In genomic region chr2:61967724-61968123, GRCm38 (mm10) we compare ENCODE assay signal across 9 mouse cellular contexts.
A peak's percentile ranks its signal among the peaks of the same experiment; 100 is the strongest.
DNase-seq lines count a peak whose midpoint lies in the region; ATAC-seq lines count a peak whose summit lies in the region.
"Had no signal": no experiment of that assay in that cellular context is flagged by ENCODE, and none has a peak within 500 bp of the region (broad histone marks: within the 10 kb centered on the region; RNA-seq: fewer than 3 reads in every experiment).

No protein-coding gene starts in this region.

- no peaks in the 10 kb centered on the region for H3K4me1 ChIP-seq in midbrain, embryonic 13.5 days (replicated peaks)

- no peak overlapping the region for H3K9ac ChIP-seq in midbrain, embryonic 13.5 days (replicated peaks)

- ATAC-seq in CD4-positive, CD25-positive, alpha-beta regulatory T cell, adult 4 months = no peak
- ATAC-seq in common myeloid progenitor, adult 5-6 weeks (replicated peaks; ENCODE audit: low read depth, poor library complexity, severe bottlenecking) = peak; percentile 85
- peak; percentile 53; the same call in 1 of the 2 replicates for ATAC-seq in midbrain, embryonic 13.5 days

- H3K36me3 ChIP-seq in midbrain, embryonic 13.5 days = no peaks in the 10 kb centered on the region

- 15% methylated on average over 2 of the region's 2 CpGs for WGBS in midbrain, embryonic 13.5 days

- no peak overlapping the region for H3K27ac ChIP-seq in midbrain, embryonic 13.5 days

- DNase-seq in CD4-positive, CD25-positive, alpha-beta regulatory T cell, adult 2 months (ENCODE audit: low read depth, low spot score) = peak; percentile 9
- peak; percentile 33 for DNase-seq in layer of hippocampus, adult 9-10 months (ENCODE audit: low spot score)
- DNase-seq in layer of hippocampus, postnatal 25 days (ENCODE audit: extremely low spot score in 1 of 2, low spot score in 1 of 2) = no peak
- DNase-seq in ovary, postnatal 10 days (ENCODE audit: low spot score) = no peak
- DNase-seq in ovary, postnatal 36 days (ENCODE audit: low spot score) = no peak
- DNase-seq: gastrocnemius, postnatal 10 days had no signal

- no peak overlapping the region for H3K4me3 ChIP-seq in midbrain, embryonic 13.5 days (replicated peaks)

- H3K9me3 ChIP-seq in midbrain, embryonic 13.5 days = no peaks in the 10 kb centered on the region

- no peaks in the 10 kb centered on the region for H3K27me3 ChIP-seq in midbrain, embryonic 13.5 days

- H3K4me2 ChIP-seq in midbrain, embryonic 13.5 days (replicated peaks) = no peak overlapping the region

Comparison
In these comparisons a context has a peak if more than half of its experiments do, and no peak if none do; other contexts are left out.
1. DNase-seq: peak in CD4-positive, CD25-positive, alpha-beta regulatory T cell, adult 2 months (single experiment) and layer of hippocampus, adult 9-10 months (single experiment); none in layer of hippocampus, postnatal 25 days (0 of 2), ovary, postnatal 10 days (single experiment) and ovary, postnatal 36 days (single experiment).